Mouse (Mus musculus) intestine, embryonic 16.5 days (tissue): ENCODE measurements around the gene Fbln1. TPM values are rescaled to one million over a fixed set of nuclear protein-coding genes. Genes with fewer than 3 reads are reported as not detected.

Experiments used
- ATAC-seq: fragments of 200-750 bp; cut with Nextera tagmentation; 2 replicates; pipeline ENCODE4 v1.8.0; 2017; ENCODE audit warnings: moderate TSS enrichment, moderate library complexity
- H3K27ac ChIP-seq: fragments of 300-500 bp; sonication (generic); 2 replicates; pipeline ENCODE4 v1.5.1; 2014; ENCODE audit warnings: mild to moderate bottlenecking, low read length
- H3K27me3 ChIP-seq: fragments of 300-500 bp; sonication (generic); replicated peaks from 2 replicates; pipeline ENCODE4 v1.6.1; 2014; ENCODE audit warnings: low read length, control low read depth, mixed read lengths; ENCODE audit not compliant: control insufficient read depth, insufficient read depth
- H3K36me3 ChIP-seq: fragments of 300-500 bp; sonication (generic); 2 replicates; pipeline ENCODE4 v1.6.1; 2014; ENCODE audit warnings: low read length, control low read depth; ENCODE audit not compliant: control insufficient read depth, insufficient read depth
- H3K4me1 ChIP-seq: fragments of 300-500 bp; sonication (generic); 2 replicates; pipeline ENCODE4 v1.6.1; 2014; ENCODE audit warnings: low read length, control low read depth, mixed read lengths; ENCODE audit not compliant: control insufficient read depth, insufficient read depth
- H3K4me2 ChIP-seq: fragments of 300-500 bp; sonication (generic); 2 replicates; pipeline ENCODE4 v1.6.1; 2014; ENCODE audit warnings: low read depth, low read length, control low read depth
- H3K4me3 ChIP-seq: fragments of 300-500 bp; sonication (generic); 2 replicates; pipeline ENCODE4 v1.5.1; 2014; ENCODE audit warnings: mild to moderate bottlenecking, low read length
- H3K9ac ChIP-seq: fragments of 300-500 bp; sonication (generic); 2 replicates; pipeline ENCODE4 v1.6.1; 2014; ENCODE audit warnings: low read depth, low read length
- H3K9me3 ChIP-seq: fragments of 300-500 bp; sonication (generic); 2 replicates; pipeline ENCODE4 v1.6.1; 2016; ENCODE audit warnings: low read length, control low read depth; ENCODE audit not compliant: control insufficient read depth
- WGBS: fragments of 180-500 bp; shearing (Covaris S2); extraction: QIAGEN DNeasy Blood & Tissue Kit; methylation state at CpG from one replicate; pipeline ENCODE4 v1.1.7; 2014; 5-methylcytosine and 5-hydroxymethylcytosine counted together
- polyA plus RNA-seq: library from polyadenylated mRNA; unstranded; fragments of >200 nt; fragmentation: Nextera tagmentation; extraction: Ambion mirVana; gene quantifications from 2 replicates; pipeline ENCODE4 v1.2.1, GENCODE M21; 2015

Gene Fbln1
- polyA plus RNA-seq, 1 experiment from 2014 or later: 189 TPM

- H3K27ac ChIP-seq: 0 out of 2 replicates have a peak overlapping the region, but pooled peaks have one; percentile 11
- H3K27me3 ChIP-seq: no peaks in the 10 kb centered on the region
- peaks cover 13% of the 10 kb centered on the region for H3K4me1 ChIP-seq
- 69% methylated on average over 9 of the region's 9 CpGs for WGBS
- no peaks in the 10 kb centered on the region for H3K9me3 ChIP-seq
- no peaks in the 10 kb centered on the region for H3K36me3 ChIP-seq
- no peak overlapping the region for H3K4me2 ChIP-seq
- H3K9ac ChIP-seq: no peak overlapping the region
- no peak for ATAC-seq
- H3K4me3 ChIP-seq: no peak overlapping the region
Measured at GRCm38 (mm10) chr15:85202199-85202598, 3.5 kb upstream of the Fbln1 start.

- Histone ChIP-seq H3K4me1 (peaks cover 19% of the 10 kb centered on the region), H3K27me3 (no peaks in the 10 kb centered on the region), H3K27ac (no peak overlapping the region), H3K9me3 (no peaks in the 10 kb centered on the region), H3K9ac (no peak overlapping the region), H3K4me2 (no peak overlapping the region), H3K36me3 (no peaks in the 10 kb centered on the region), H3K4me3 (no peak overlapping the region)
- no peak for ATAC-seq
- WGBS: 47% methylated on average over 5 of the region's 5 CpGs
Measured at GRCm38 (mm10) chr15:85202787-85203186, 3.0 kb upstream of the Fbln1 start.

- Histone ChIP-seq H3K27me3 (no peaks in the 10 kb centered on the region), H3K4me3 (no peak overlapping the region), H3K9me3 (peaks cover 3% of the 10 kb centered on the region; the same call in 1 of the 2 replicates), H3K36me3 (peaks cover under 1% of the 10 kb centered on the region; the same call in 1 of the 2 replicates), H3K27ac (no peak overlapping the region), H3K4me1 (peaks cover 33% of the 10 kb centered on the region), H3K4me2 (no peak overlapping the region), H3K9ac (no peak overlapping the region)
- ATAC-seq: no peak
- 58% methylated on average over 8 of the region's 8 CpGs for WGBS
Measured at GRCm38 (mm10) chr15:85204383-85204782, 1.4 kb upstream of the Fbln1 start.

- H3K36me3 ChIP-seq: peaks cover 4% of the 10 kb centered on the region; the same call in 1 of the 2 replicates
- peak; percentile 21 for ATAC-seq
- whole genome bisulfite sequencing: 9% methylated on average over 3 of the region's 3 CpGs
- peaks cover 31% of the 10 kb centered on the region for H3K4me1 ChIP-seq
- H3K9me3 ChIP-seq: peaks cover 6% of the 10 kb centered on the region; the same call in 1 of the 2 replicates
- H3K27ac ChIP-seq: peak overlapping the region; percentile 88
- H3K4me3 ChIP-seq: peak overlapping the region; percentile 78
- H3K9ac ChIP-seq: peak overlapping the region; percentile 88
- H3K27me3 ChIP-seq: no peaks in the 10 kb centered on the region
- H3K4me2 ChIP-seq: peak overlapping the region; percentile 84
Measured at GRCm38 (mm10) chr15:85206703-85207075, 940 bp downstream of the Fbln1 start.

- Histone ChIP-seq H3K4me2 (peak overlapping the region; percentile 84), H3K27me3 (no peaks in the 10 kb centered on the region), H3K9ac (peak overlapping the region; percentile 88), H3K9me3 (peaks cover 6% of the 10 kb centered on the region; the same call in 1 of the 2 replicates), H3K27ac (peak overlapping the region; percentile 88), H3K36me3 (peaks cover 4% of the 10 kb centered on the region; the same call in 1 of the 2 replicates), H3K4me1 (peaks cover 31% of the 10 kb centered on the region), H3K4me3 (peak overlapping the region; percentile 78)
- WGBS: 9% methylated on average over 3 of the region's 3 CpGs
- peak; percentile 9; the same call in 1 of the 2 replicates for ATAC-seq
Measured at GRCm38 (mm10) chr15:85207081-85207480, 1.3 kb downstream of the Fbln1 start.

- no peaks in the 10 kb centered on the region for H3K27me3 ChIP-seq
- peak; percentile 21 for ATAC-seq
- peak overlapping the region; percentile 78 for H3K4me3 ChIP-seq
- H3K9me3 ChIP-seq: peaks cover 6% of the 10 kb centered on the region; the same call in 1 of the 2 replicates
- H3K9ac ChIP-seq: peak overlapping the region; percentile 88
- peak overlapping the region; percentile 88 for H3K27ac ChIP-seq
- peaks cover 4% of the 10 kb centered on the region; the same call in 1 of the 2 replicates for H3K36me3 ChIP-seq
- 11% methylated on average over 2 of the region's 2 CpGs for WGBS
- peak overlapping the region; percentile 84 for H3K4me2 ChIP-seq
- H3K4me1 ChIP-seq: peaks cover 31% of the 10 kb centered on the region
Measured at GRCm38 (mm10) chr15:85207763-85208162, 2.0 kb downstream of the Fbln1 start.

- peaks cover 4% of the 10 kb centered on the region; the same call in 1 of the 2 replicates for H3K36me3 ChIP-seq
- H3K4me3 ChIP-seq: peak overlapping the region; percentile 78
- H3K4me1 ChIP-seq: peaks cover 31% of the 10 kb centered on the region
- H3K4me2 ChIP-seq: peak overlapping the region; percentile 84
- H3K9me3 ChIP-seq: peaks cover 6% of the 10 kb centered on the region; the same call in 1 of the 2 replicates
- H3K27me3 ChIP-seq: no peaks in the 10 kb centered on the region
- no peak for ATAC-seq
- WGBS: 3% methylated on average over 10 of the region's 10 CpGs
- peak overlapping the region; percentile 88 for H3K27ac ChIP-seq
- peak overlapping the region; percentile 88 for H3K9ac ChIP-seq
Measured at GRCm38 (mm10) chr15:85208332-85208731, 2.6 kb downstream of the Fbln1 start.

GRCm38 (mm10) chr15:85209341-85209740 is 3.6 kb downstream of the Fbln1 start:
- Histone ChIP-seq H3K4me2 (no peak overlapping the region), H3K4me1 (peaks cover 31% of the 10 kb centered on the region), H3K9me3 (peaks cover 6% of the 10 kb centered on the region; the same call in 1 of the 2 replicates), H3K27me3 (no peaks in the 10 kb centered on the region), H3K36me3 (peaks cover 4% of the 10 kb centered on the region; the same call in 1 of the 2 replicates), H3K9ac (no peak overlapping the region), H3K4me3 (no peak overlapping the region), H3K27ac (peak overlapping the region; percentile 34)
- WGBS: 92% methylated on average over 3 of the region's 3 CpGs
- ATAC-seq: no peak

GRCm38 (mm10) chr15:85210686-85211085 is 4.9 kb downstream of the Fbln1 start:
- Histone ChIP-seq H3K27ac (no peak overlapping the region), H3K27me3 (no peaks in the 10 kb centered on the region), H3K9me3 (peaks cover 11% of the 10 kb centered on the region; the same call in 1 of the 2 replicates), H3K36me3 (peaks cover 9% of the 10 kb centered on the region), H3K4me2 (peak overlapping the region; percentile 14; the same call in 1 of the 2 replicates), H3K9ac (no peak overlapping the region), H3K4me3 (no peak overlapping the region), H3K4me1 (peaks cover 31% of the 10 kb centered on the region)
- no peak for ATAC-seq
- 70% methylated on average over 12 of the region's 12 CpGs for WGBS
